Mouse (Mus musculus) myocyte (in vitro differentiated cells): ENCODE measurements around the gene Msto1. TPM values are rescaled to one million over a fixed set of nuclear protein-coding genes. Genes with fewer than 3 reads are reported as not detected.

Source experiments
- H3K27me3 ChIP-seq: one replicate; pipeline ENCODE4 v1.6.1; 2011; ENCODE audit not compliant: control insufficient read depth, insufficient read depth, insufficient read length
- H3K36me3 ChIP-seq: one replicate; pipeline ENCODE4 v1.6.1; 2011; ENCODE audit not compliant: control insufficient read depth, insufficient read depth
- H3K4me2 ChIP-seq: one replicate; pipeline ENCODE4 v1.6.1; 2011; ENCODE audit warnings: low read depth, control low read depth
- H3K4me3 ChIP-seq: one replicate; pipeline ENCODE4 v1.5.1; 2011; ENCODE audit warnings: mild to moderate bottlenecking, control low read depth, moderate library complexity
- H3K79me2 ChIP-seq: one replicate; pipeline ENCODE4 v1.6.1; 2011; ENCODE audit not compliant: control insufficient read depth, insufficient read depth
- H3ac ChIP-seq: one replicate; pipeline ENCODE4 v1.6.1; 2011; ENCODE audit not compliant: control insufficient read depth, insufficient read length
- CEBPB ChIP-seq: IDR thresholded peaks from 2 replicates; pipeline ENCODE4 v1.6.1; 2011; ENCODE audit warnings: mild to moderate bottlenecking, moderate library complexity; ENCODE audit not compliant: poor library complexity, insufficient read depth, severe bottlenecking
- E2F4 ChIP-seq: IDR thresholded peaks from one replicate; pipeline ENCODE4 v1.6.1; 2011; ENCODE audit warnings: mild to moderate bottlenecking, control low read depth, moderate library complexity; ENCODE audit not compliant: insufficient read depth
- MAX ChIP-seq: IDR thresholded peaks from one replicate; pipeline ENCODE4 v1.6.1; 2011; ENCODE audit warnings: low read depth, mild to moderate bottlenecking, control low read depth
- MYOD1 ChIP-seq, 3 experiments: IDR thresholded peaks; one replicate each; pipeline ENCODE4 v1.6.1; 2011; ENCODE audit warnings: control low read depth in 2 of 3, low read depth in 2 of 3, mild to moderate bottlenecking in 2 of 3, moderate library complexity in 1 of 3; ENCODE audit not compliant: insufficient read length in 2 of 3, control insufficient read depth in 1 of 3
- MYOG ChIP-seq, 3 experiments: IDR thresholded peaks; one replicate each; pipeline ENCODE4 v1.6.1; 2011; ENCODE audit warnings: control low read depth in 2 of 3, low read depth in 2 of 3, mild to moderate bottlenecking in 2 of 3; ENCODE audit not compliant: insufficient read length in 2 of 3, control insufficient read depth in 1 of 3, insufficient read depth in 1 of 3
- POLR2A ChIP-seq: IDR thresholded peaks from one replicate; pipeline ENCODE4 v1.6.1; 2011; ENCODE audit warnings: low read depth, mild to moderate bottlenecking, control low read depth, moderate library complexity; ENCODE audit not compliant: insufficient read length
- POLR2AphosphoS2 ChIP-seq: IDR thresholded peaks from one replicate; pipeline ENCODE4 v1.6.1; 2011; ENCODE audit warnings: low read depth, control low read depth; ENCODE audit not compliant: insufficient read length
- REST ChIP-seq: IDR thresholded peaks from one replicate; pipeline ENCODE4 v1.6.1; 2011; ENCODE audit warnings: mild to moderate bottlenecking, control low read depth, moderate library complexity; ENCODE audit not compliant: insufficient read depth, insufficient read length
- SRF ChIP-seq: IDR thresholded peaks from one replicate; pipeline ENCODE4 v1.6.1; 2011; ENCODE audit warnings: low read depth; ENCODE audit not compliant: control insufficient read depth, insufficient read length
- TCF12 ChIP-seq: IDR thresholded peaks from one replicate; pipeline ENCODE4 v1.6.1; 2011; ENCODE audit warnings: mild to moderate bottlenecking, control low read depth; ENCODE audit not compliant: poor library complexity, insufficient read depth, severe bottlenecking
- TCF3 ChIP-seq: IDR thresholded peaks from one replicate; pipeline ENCODE4 v1.6.1; 2011; ENCODE audit warnings: low read depth, control low read depth; ENCODE audit not compliant: insufficient read length
- USF1 ChIP-seq: IDR thresholded peaks from one replicate; pipeline ENCODE4 v1.6.1; 2011; ENCODE audit warnings: low read depth, mild to moderate bottlenecking, control low read depth, moderate library complexity
- polyA plus RNA-seq: library from polyadenylated mRNA; unstranded; fragments of >200 nt; fragmentation: generic; extraction: Trizol; gene quantifications from one replicate; pipeline ENCODE4 v1.2.1, GENCODE M21; 2012; ENCODE audit warnings: missing spikeins

Msto1 gene
- polyA plus RNA-seq, 1 experiment, result 41.5 TPM

GRCm38 (mm10) chr3:88939749-88940148 lies 25.9 kb upstream of the Msto1 start:
- Histone ChIP-seq H3K4me3 (no peak overlapping the region), H3K27me3 (no peaks in the 10 kb centered on the region), H3K4me2 (no peak overlapping the region), H3ac (no peak overlapping the region), H3K79me2 (peaks cover 10% of the 10 kb centered on the region), H3K36me3 (peaks cover 24% of the 10 kb centered on the region)
- no peak for TF ChIP-seq USF1

DNA sequence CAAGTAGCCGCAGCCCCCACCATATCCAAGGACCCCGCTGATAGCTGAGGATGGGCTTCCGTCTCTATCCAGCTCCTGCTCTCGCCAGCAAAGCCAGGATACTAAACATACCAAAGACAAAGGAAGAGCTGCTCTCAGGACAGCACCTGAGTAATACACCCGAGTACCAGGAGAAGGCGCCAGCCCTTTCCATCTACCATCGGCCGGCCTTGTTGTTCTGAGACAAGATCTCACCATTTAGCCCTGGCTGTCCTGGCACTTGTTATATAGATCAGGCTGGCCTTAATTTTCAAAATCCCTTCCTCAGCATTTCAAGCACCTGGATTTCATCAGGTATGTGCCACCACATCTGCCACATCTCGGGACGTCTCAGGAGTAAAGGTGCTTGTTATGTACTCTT lies 25.3 kb upstream of the Msto1 start:
- Histone ChIP-seq H3K79me2 (peaks cover 10% of the 10 kb centered on the region), H3K4me2 (no peak overlapping the region), H3ac (no peak overlapping the region), H3K4me3 (no peak overlapping the region), H3K36me3 (peaks cover 28% of the 10 kb centered on the region), H3K27me3 (no peaks in the 10 kb centered on the region)
- TF ChIP-seq MYOG (IDR thresholded peaks at IDR 0.05; ENCODE audit: control insufficient read depth in 1 of 3, insufficient read depth in 1 of 3, insufficient read length in 2 of 3, low read depth in 2 of 3), result no peak
- TF ChIP-seq E2F4, result no peak
- TF ChIP-seq CEBPB, result no peak
- no peak for TF ChIP-seq POLR2A
- TF ChIP-seq REST, result no peak
- TF ChIP-seq USF1, result no peak
- no peak for TF ChIP-seq TCF3
- no peak for TF ChIP-seq POLR2AphosphoS2

GRCm38 (mm10) chr3:88929501-88929900 lies 15.7 kb upstream of the Msto1 start:
- TF ChIP-seq USF1 (no peak), REST (no peak), TCF12 (no peak), SRF (no peak), TCF3 (no peak), POLR2A (no peak), CEBPB (no peak), MYOG (IDR thresholded peaks at IDR 0.05; ENCODE audit: control insufficient read depth in 1 of 3, insufficient read depth in 1 of 3, insufficient read length in 2 of 3, low read depth in 2 of 3) (no peak), E2F4 (no peak), POLR2AphosphoS2 (no peak), MAX (no peak), MYOD1 (IDR thresholded peaks at IDR 0.05; ENCODE audit: control insufficient read depth in 1 of 3, insufficient read length in 2 of 3, low read depth in 2 of 3) (no peak)

GRCm38 (mm10) chr3:88925651-88926050 lies 11.9 kb upstream of the Msto1 start:
- no peaks in the 10 kb centered on the region for H3K79me2 ChIP-seq
- H3ac ChIP-seq, result no peak overlapping the region
- no peak overlapping the region for H3K4me3 ChIP-seq
- H3K27me3 ChIP-seq, result no peaks in the 10 kb centered on the region
- no peak for TF ChIP-seq E2F4
- TF ChIP-seq CEBPB, result no peak
- no peak for TF ChIP-seq REST
- no peak for TF ChIP-seq MAX
- no peak for TF ChIP-seq POLR2A
- TF ChIP-seq TCF3, result no peak
- TF ChIP-seq MYOG (IDR thresholded peaks at IDR 0.05; ENCODE audit: control insufficient read depth in 1 of 3, insufficient read depth in 1 of 3, insufficient read length in 2 of 3, low read depth in 2 of 3), result no peak
- TF ChIP-seq MYOD1 (IDR thresholded peaks at IDR 0.05; ENCODE audit: control insufficient read depth in 1 of 3, insufficient read length in 2 of 3, low read depth in 2 of 3), result no peak
- no peak for TF ChIP-seq SRF
- TF ChIP-seq USF1, result no peak
- no peak for TF ChIP-seq TCF12
- TF ChIP-seq POLR2AphosphoS2, result no peak
- H3K36me3 ChIP-seq, result peaks cover 15% of the 10 kb centered on the region
- no peak overlapping the region for H3K4me2 ChIP-seq

More at GRCm38 (mm10) chr3:88929501-88929900, 15.7 kb upstream of the Msto1 start:
- Histone ChIP-seq H3K79me2 (no peaks in the 10 kb centered on the region), H3K4me2 (no peak overlapping the region), H3K27me3 (no peaks in the 10 kb centered on the region), H3K4me3 (no peak overlapping the region), H3K36me3 (peaks cover 11% of the 10 kb centered on the region), H3ac (no peak overlapping the region)

GRCm38 (mm10) chr3:88923989-88924591 lies 10.3 kb upstream of the Msto1 start:
- no peak overlapping the region for H3K4me2 ChIP-seq
- H3K36me3 ChIP-seq, result peaks cover 15% of the 10 kb centered on the region
- TF ChIP-seq E2F4 (no peak), MYOG (IDR thresholded peaks at IDR 0.05; ENCODE audit: control insufficient read depth in 1 of 3, insufficient read depth in 1 of 3, insufficient read length in 2 of 3, low read depth in 2 of 3) (no peak), MYOD1 (IDR thresholded peaks at IDR 0.05; ENCODE audit: control insufficient read depth in 1 of 3, insufficient read length in 2 of 3, low read depth in 2 of 3) (no peak), CEBPB (no peak), POLR2A (no peak), SRF (no peak), MAX (no peak), POLR2AphosphoS2 (no peak), TCF12 (no peak), USF1 (no peak)

More at GRCm38 (mm10) chr3:88923989-88924591, 10.3 kb upstream of the Msto1 start:
- Histone ChIP-seq H3K79me2 (no peaks in the 10 kb centered on the region), H3K27me3 (no peaks in the 10 kb centered on the region), H3ac (no peak overlapping the region), H3K4me3 (no peak overlapping the region)
